Mouse (Mus musculus): ENCODE results near the gene Pomt1. TPM values are rescaled to one million over a fixed set of nuclear protein-coding genes. Genes with fewer than 3 reads are reported as not detected.

The Pomt1 gene
- polyA plus RNA-seq, 1 experiment from 2014 or later = 28.3 TPM

DNA sequence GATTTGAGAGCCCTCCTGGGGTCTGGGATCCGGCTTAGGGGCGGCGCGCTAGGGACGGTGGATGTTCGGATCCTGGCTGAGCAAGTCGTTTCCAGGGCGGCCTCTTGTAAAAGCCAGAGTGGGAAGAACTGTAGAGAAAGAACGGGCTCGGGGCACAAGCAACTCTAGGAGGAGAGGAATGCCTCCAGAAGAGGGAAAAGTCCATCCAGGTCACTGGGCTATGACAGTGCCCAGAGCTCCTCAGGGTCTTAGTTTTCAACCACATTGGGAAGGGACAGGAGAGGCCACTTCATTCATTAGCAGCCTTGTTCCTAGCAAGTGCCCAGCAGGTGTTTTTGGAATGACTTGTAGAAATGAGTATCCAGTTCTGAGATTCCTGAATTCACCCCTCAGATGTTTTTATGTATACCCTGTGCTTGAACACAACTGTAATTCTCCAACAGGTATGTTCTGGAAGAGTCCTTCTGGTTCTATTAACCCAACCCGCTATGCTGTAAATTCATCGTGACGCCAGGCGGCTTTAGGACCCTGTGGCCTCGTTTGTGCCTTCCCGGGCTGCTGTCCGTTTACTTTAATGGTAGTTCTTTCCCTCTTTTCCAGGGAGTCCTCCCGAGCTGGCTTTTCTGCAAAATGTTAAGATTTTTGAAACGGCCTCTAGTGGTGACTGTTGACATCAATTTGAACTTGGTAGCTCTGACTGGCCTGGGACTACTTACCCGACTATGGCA, 534 bp downstream of the Pomt1 start:
- Histone ChIP-seq H3K4me3 (replicated peaks; ENCODE audit: low read depth, low read length) (peak overlapping the region; percentile 67), H3K27ac (replicated peaks; ENCODE audit: low read depth, low read length) (peak overlapping the region; percentile 82), H3K27me3 (ENCODE audit: control insufficient read depth, insufficient read depth, low read length) (no peaks in the 10 kb centered on the region), H3K4me1 (ENCODE audit: control insufficient read depth, insufficient read depth, low read length) (peaks cover 11% of the 10 kb centered on the region), H3K9ac (replicated peaks; ENCODE audit: low read length) (peak overlapping the region; percentile 68), H3K9me3 (ENCODE audit: control insufficient read depth, low read length) (no peaks in the 10 kb centered on the region), H3K36me3 (ENCODE audit: control insufficient read depth, insufficient read depth, low read length) (peaks cover 43% of the 10 kb centered on the region), H3K4me2 (ENCODE audit: low read length) (peak overlapping the region; percentile 93)
- DNase-seq (peak; percentile 81), ATAC-seq (ENCODE audit: low FRiP score, low TSS enrichment) (peak; percentile 53; the same call in 1 of the 2 replicates)
- WGBS = under 1% methylated on average over 20 of the region's 20 CpGs

GRCm38 (mm10) chr2:32237571-32237970, 1.2 kb downstream of the Pomt1 start:
- H3K9ac ChIP-seq (replicated peaks; ENCODE audit: low read length) = peak overlapping the region; percentile 68; the same call in 1 of the 2 replicates
- peak overlapping the region; percentile 93 for H3K4me2 ChIP-seq (ENCODE audit: low read length)
- 41% methylated on average over 4 of the region's 4 CpGs for WGBS
- 0 out of 2 replicates have a peak overlapping the region, but pooled peaks have one; percentile 82 for H3K27ac ChIP-seq (replicated peaks; ENCODE audit: low read depth, low read length)
- H3K27me3 ChIP-seq (ENCODE audit: control insufficient read depth, insufficient read depth, low read length) = no peaks in the 10 kb centered on the region
- H3K4me1 ChIP-seq (ENCODE audit: control insufficient read depth, insufficient read depth, low read length) = peaks cover 11% of the 10 kb centered on the region
- DNase-seq (no peak), ATAC-seq (ENCODE audit: low FRiP score, low TSS enrichment) (no peak)
- H3K9me3 ChIP-seq (ENCODE audit: control insufficient read depth, low read length) = no peaks in the 10 kb centered on the region
- peak overlapping the region; percentile 67 for H3K4me3 ChIP-seq (replicated peaks; ENCODE audit: low read depth, low read length)
- peaks cover 37% of the 10 kb centered on the region for H3K36me3 ChIP-seq (ENCODE audit: control insufficient read depth, insufficient read depth, low read length)

GRCm38 (mm10) chr2:32238708-32239435, 2.5 kb downstream of the Pomt1 start:
- H3K4me1 ChIP-seq (ENCODE audit: control insufficient read depth, insufficient read depth, low read length) = peaks cover 11% of the 10 kb centered on the region
- DNase-seq (no peak), ATAC-seq (ENCODE audit: low FRiP score, low TSS enrichment) (no peak)
- no peaks in the 10 kb centered on the region for H3K27me3 ChIP-seq (ENCODE audit: control insufficient read depth, insufficient read depth, low read length)
- H3K9me3 ChIP-seq (ENCODE audit: control insufficient read depth, low read length) = no peaks in the 10 kb centered on the region
- no peak overlapping the region for H3K27ac ChIP-seq (replicated peaks; ENCODE audit: low read depth, low read length)
- 91% methylated on average over 9 of the region's 9 CpGs for WGBS
- peaks cover 35% of the 10 kb centered on the region for H3K36me3 ChIP-seq (ENCODE audit: control insufficient read depth, insufficient read depth, low read length)
- H3K4me3 ChIP-seq (replicated peaks; ENCODE audit: low read depth, low read length) = no peak overlapping the region
- H3K9ac ChIP-seq (replicated peaks; ENCODE audit: low read length) = no peak overlapping the region
- no peak overlapping the region for H3K4me2 ChIP-seq (ENCODE audit: low read length)

DNA sequence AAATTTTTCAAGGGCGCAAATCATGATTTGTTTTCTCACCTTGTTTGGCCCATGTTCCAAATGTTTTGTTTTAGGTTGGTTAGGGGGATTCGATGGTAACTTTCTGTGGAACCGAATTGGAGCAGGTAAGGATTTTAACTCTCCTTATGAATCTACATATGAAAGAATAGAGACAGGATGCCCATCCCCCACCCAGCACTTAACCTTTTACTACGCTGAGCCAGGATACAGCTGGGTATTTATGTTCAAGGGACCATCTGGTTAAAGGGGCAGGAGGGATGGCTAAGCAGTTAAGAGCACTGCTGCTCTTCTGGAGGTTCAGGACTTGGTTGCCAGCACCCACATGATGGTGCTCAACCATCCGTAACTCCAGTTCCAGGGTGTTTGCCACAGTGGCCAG, 4.2 kb downstream of the Pomt1 start:
- 86% methylated on average over 5 of the region's 5 CpGs for WGBS
- Histone ChIP-seq H3K9ac (replicated peaks; ENCODE audit: low read length) (no peak overlapping the region), H3K4me3 (replicated peaks; ENCODE audit: low read depth, low read length) (no peak overlapping the region), H3K27me3 (ENCODE audit: control insufficient read depth, insufficient read depth, low read length) (no peaks in the 10 kb centered on the region), H3K4me2 (ENCODE audit: low read length) (no peak overlapping the region), H3K36me3 (ENCODE audit: control insufficient read depth, insufficient read depth, low read length) (peaks cover 35% of the 10 kb centered on the region), H3K9me3 (ENCODE audit: control insufficient read depth, low read length) (no peaks in the 10 kb centered on the region), H3K27ac (replicated peaks; ENCODE audit: low read depth, low read length) (no peak overlapping the region), H3K4me1 (ENCODE audit: control insufficient read depth, insufficient read depth, low read length) (peaks cover 6% of the 10 kb centered on the region)
- ATAC-seq (ENCODE audit: low FRiP score, low TSS enrichment) = no peak
- DNase-seq = no peak

DNA sequence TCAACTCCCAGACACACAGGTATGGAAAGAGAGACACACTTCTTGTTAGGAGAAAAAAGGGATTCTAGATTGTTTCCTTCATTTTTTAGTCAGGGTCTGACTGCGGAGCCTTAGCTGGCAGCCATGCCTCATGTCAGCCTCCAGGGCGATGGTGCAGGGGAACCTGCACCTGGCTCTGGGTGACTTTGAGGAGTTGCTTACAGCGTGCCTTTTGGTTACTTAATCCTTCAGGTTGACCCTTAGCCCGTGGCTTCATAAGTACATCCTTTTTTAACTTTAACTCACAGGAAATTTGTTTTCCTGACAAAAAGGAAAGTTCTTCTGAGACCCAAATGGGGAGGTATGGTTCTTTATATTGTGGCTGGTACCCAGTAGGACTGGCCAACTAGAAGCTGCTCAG, 6.6 kb downstream of the Pomt1 start:
- Histone ChIP-seq H3K27ac (replicated peaks; ENCODE audit: low read depth, low read length) (no peak overlapping the region), H3K4me1 (ENCODE audit: control insufficient read depth, insufficient read depth, low read length) (no peaks in the 10 kb centered on the region), H3K4me2 (ENCODE audit: low read length) (no peak overlapping the region), H3K27me3 (ENCODE audit: control insufficient read depth, insufficient read depth, low read length) (no peaks in the 10 kb centered on the region), H3K9me3 (ENCODE audit: control insufficient read depth, low read length) (no peaks in the 10 kb centered on the region), H3K9ac (replicated peaks; ENCODE audit: low read length) (no peak overlapping the region), H3K4me3 (replicated peaks; ENCODE audit: low read depth, low read length) (no peak overlapping the region), H3K36me3 (ENCODE audit: control insufficient read depth, insufficient read depth, low read length) (peaks cover 54% of the 10 kb centered on the region)
- DNase-seq (no peak), ATAC-seq (ENCODE audit: low FRiP score, low TSS enrichment) (no peak)
- 87% methylated on average over 4 of the region's 4 CpGs for WGBS

DNA sequence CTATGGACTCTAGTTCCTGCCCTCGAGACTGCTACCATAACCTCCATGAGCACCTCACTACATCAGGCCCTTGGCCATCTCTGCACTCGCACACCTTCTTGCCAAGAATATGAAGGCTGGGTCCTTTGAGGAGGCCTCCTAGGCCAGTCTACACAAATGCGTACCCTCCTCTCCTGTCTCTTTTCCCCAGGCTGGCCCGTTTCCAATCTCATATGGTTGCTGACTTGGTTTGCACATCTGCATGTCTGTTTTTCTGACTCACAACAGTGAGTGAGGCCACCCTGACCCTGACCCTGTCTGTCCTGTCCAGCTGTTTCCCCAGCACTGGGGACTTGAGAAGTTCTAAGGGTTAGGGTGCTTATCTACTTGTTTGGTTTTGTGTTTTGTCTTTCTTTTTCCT, 10.4 kb downstream of the Pomt1 start:
- Histone ChIP-seq H3K9me3 (ENCODE audit: control insufficient read depth, low read length) (no peaks in the 10 kb centered on the region), H3K4me1 (ENCODE audit: control insufficient read depth, insufficient read depth, low read length) (no peaks in the 10 kb centered on the region), H3K4me2 (ENCODE audit: low read length) (no peak overlapping the region), H3K9ac (replicated peaks; ENCODE audit: low read length) (no peak overlapping the region), H3K4me3 (replicated peaks; ENCODE audit: low read depth, low read length) (no peak overlapping the region), H3K36me3 (ENCODE audit: control insufficient read depth, insufficient read depth, low read length) (peaks cover 78% of the 10 kb centered on the region), H3K27ac (replicated peaks; ENCODE audit: low read depth, low read length) (no peak overlapping the region), H3K27me3 (ENCODE audit: control insufficient read depth, insufficient read depth, low read length) (no peaks in the 10 kb centered on the region)
- no peak for ATAC-seq (ENCODE audit: low FRiP score, low TSS enrichment)
- WGBS = 93% methylated on average over 4 of the region's 4 CpGs
- no peak for DNase-seq

DNA sequence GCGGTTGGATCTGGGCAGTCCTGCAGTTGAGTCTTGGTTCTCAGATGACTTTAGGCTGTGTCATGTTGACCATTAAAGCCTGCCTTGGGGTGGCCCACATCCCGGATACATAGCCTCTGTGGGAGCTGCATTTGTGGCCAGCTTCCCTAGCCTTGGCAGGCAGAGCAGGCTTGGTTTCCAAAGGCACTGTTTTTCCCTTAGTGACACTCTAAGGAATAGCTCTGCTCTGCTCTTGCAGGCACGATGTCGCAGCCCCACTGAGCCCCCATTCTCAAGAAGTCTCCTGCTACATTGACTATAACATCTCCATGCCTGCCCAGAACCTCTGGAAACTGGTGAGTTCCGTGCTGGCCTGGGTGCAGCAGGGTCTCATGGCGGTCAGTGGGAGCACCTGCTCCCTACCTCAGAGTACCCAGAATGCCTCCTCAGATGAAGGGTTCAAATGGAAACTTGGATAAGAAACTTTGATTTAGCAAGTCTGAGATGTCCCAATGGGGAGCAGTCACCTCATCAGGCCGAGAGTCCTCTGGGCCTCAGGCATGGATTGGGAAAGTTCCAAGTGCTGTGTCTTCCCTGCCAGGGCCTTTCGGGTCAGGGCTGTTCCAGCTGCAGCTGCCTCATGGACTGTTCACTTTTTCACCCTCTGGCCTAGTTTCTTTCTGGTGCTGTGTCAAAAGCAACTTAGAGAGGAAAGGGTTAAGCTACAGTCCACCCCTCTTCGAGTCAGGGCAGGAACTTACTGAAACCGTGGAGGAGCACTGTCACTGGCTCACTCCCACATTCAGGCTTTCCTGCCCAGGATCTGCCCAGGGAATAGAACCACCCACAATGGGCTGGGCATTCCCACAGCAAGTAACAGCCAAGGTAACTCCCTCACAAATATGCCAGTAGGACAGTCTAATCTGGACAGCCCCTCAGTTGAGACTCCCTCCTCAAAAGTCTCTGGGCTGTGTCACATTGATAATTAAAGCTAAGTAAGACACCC, 12.3 kb downstream of the Pomt1 start:
- WGBS = 82% methylated on average over 10 of the region's 10 CpGs
- H3K4me2 ChIP-seq (ENCODE audit: low read length) = no peak overlapping the region
- no peak for DNase-seq
- peaks cover 85% of the 10 kb centered on the region for H3K36me3 ChIP-seq (ENCODE audit: control insufficient read depth, insufficient read depth, low read length)
- no peak overlapping the region for H3K9ac ChIP-seq (replicated peaks; ENCODE audit: low read length)
- H3K4me3 ChIP-seq (replicated peaks; ENCODE audit: low read depth, low read length) = no peak overlapping the region
- no peak overlapping the region for H3K27ac ChIP-seq (replicated peaks; ENCODE audit: low read depth, low read length)
- ATAC-seq (ENCODE audit: low FRiP score, low TSS enrichment) = no peak
- H3K9me3 ChIP-seq (ENCODE audit: control insufficient read depth, low read length) = no peaks in the 10 kb centered on the region
- no peaks in the 10 kb centered on the region for H3K27me3 ChIP-seq (ENCODE audit: control insufficient read depth, insufficient read depth, low read length)
- no peaks in the 10 kb centered on the region for H3K4me1 ChIP-seq (ENCODE audit: control insufficient read depth, insufficient read depth, low read length)

DNA sequence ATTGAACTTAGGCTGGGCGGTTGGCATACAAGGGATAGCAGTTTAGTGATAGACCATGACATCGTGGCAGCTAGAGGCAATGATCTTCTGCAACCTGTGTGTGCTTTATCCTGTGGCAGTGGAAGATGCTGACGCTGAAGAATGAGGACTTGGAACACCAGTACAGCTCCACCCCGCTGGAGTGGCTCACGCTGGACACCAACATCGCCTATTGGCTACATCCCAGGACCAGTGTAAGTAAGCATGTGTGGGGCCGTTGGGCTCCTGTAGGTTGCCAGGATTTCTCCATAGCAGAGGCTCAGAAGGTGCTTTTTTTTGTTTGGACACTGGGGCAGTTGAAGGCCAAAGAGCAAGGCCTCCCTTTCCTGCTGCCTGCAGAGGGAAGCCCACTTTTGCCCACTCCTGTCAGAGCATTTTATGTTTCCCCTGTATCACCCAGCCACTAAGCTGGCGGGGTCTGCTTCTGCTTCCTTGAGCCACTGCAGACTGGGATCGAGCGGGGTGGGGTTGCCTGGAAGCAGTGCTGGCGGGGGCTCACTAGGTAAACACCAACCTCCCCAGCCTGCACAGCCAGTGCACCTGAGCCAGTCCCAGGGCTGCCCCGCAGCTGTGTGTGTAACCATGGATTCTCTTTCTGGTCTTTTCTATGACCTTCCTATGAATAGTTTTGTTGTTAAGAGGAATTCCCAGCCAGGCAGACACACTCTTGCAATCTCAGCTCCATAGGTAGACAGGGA, 15.6 kb downstream of the Pomt1 start:
- 92% methylated on average over 12 of the region's 12 CpGs for WGBS
- ATAC-seq (ENCODE audit: low FRiP score, low TSS enrichment) (no peak), DNase-seq (no peak)
- H3K9ac ChIP-seq (replicated peaks; ENCODE audit: low read length) = no peak overlapping the region
- H3K27me3 ChIP-seq (ENCODE audit: control insufficient read depth, insufficient read depth, low read length) = no peaks in the 10 kb centered on the region
- H3K9me3 ChIP-seq (ENCODE audit: control insufficient read depth, low read length) = no peaks in the 10 kb centered on the region
- peaks cover 92% of the 10 kb centered on the region for H3K36me3 ChIP-seq (ENCODE audit: control insufficient read depth, insufficient read depth, low read length)
- H3K4me3 ChIP-seq (replicated peaks; ENCODE audit: low read depth, low read length) = no peak overlapping the region
- no peaks in the 10 kb centered on the region for H3K4me1 ChIP-seq (ENCODE audit: control insufficient read depth, insufficient read depth, low read length)
- H3K27ac ChIP-seq (replicated peaks; ENCODE audit: low read depth, low read length) = no peak overlapping the region
- H3K4me2 ChIP-seq (ENCODE audit: low read length) = no peak overlapping the region
